Mouse (Mus musculus) T-helper 1 cell (primary cell): ENCODE data around the gene Cemip2.
"Not testable (repeated sequence)": the region's sequence is repeated elsewhere in the genome, so short reads cannot be mapped to it uniquely, and the experiment has no call there.

Experiments
- in situ Hi-C: fragments of 300-600 bp; cut with MboI, MseI; formaldehyde crosslinking; loops from one replicate; pipeline ENCODE4 v1.15.1; 2025; ENCODE audit warnings: high pct_unique_total_duplicates

Cemip2 gene

GRCm38 (mm10) chr19:21862991-21863931 is 85.1 kb downstream of the Cemip2 start:
- in situ Hi-C loops, result loop anchor here (5.0 kb wide), 1 partner anchor 44 kb away; no protein-coding TSS in a partner anchor

- in situ Hi-C loops, result no loop called here
Observed at GRCm38 (mm10) chr19:21865242-21866055, 87.3 kb downstream of the Cemip2 start.

- in situ Hi-C loops, result no loop called here
Observed at GRCm38 (mm10) chr19:21866094-21866493, 88.0 kb downstream of the Cemip2 start.

GRCm38 (mm10) chr19:21866756-21867155 is 88.6 kb downstream of the Cemip2 start:
- in situ Hi-C loops, result not testable (repeated sequence)

- in situ Hi-C loops, result no loop called here
Observed at GRCm38 (mm10) chr19:21868471-21868870, 90.3 kb downstream of the Cemip2 start.

GRCm38 (mm10) chr19:21882110-21882940 is 104.2 kb downstream of the Cemip2 start:
- in situ Hi-C loops, result no loop called here

GRCm38 (mm10) chr19:21883053-21883452 is 104.9 kb downstream of the Cemip2 start:
- in situ Hi-C loops, result no loop called here

- in situ Hi-C loops, result no loop called here
Observed at GRCm38 (mm10) chr19:21883922-21884321, 105.8 kb downstream of the Cemip2 start.

GRCm38 (mm10) chr19:21884385-21884784 is 106.2 kb downstream of the Cemip2 start:
- in situ Hi-C loops, result no loop called here

GRCm38 (mm10) chr19:21886166-21886657 is 108.1 kb downstream of the Cemip2 start:
- in situ Hi-C loops, result no loop called here

- in situ Hi-C loops, result no loop called here
Observed at GRCm38 (mm10) chr19:21890699-21891098, 112.6 kb downstream of the Cemip2 start.

GRCm38 (mm10) chr19:21894792-21895191 is 116.7 kb downstream of the Cemip2 start:
- in situ Hi-C loops, result no loop called here

- in situ Hi-C loops, result no loop called here
Observed at GRCm38 (mm10) chr19:21895540-21895939, 117.4 kb downstream of the Cemip2 start.

- in situ Hi-C loops, result no loop called here
Observed at GRCm38 (mm10) chr19:21897122-21897827, 119.1 kb downstream of the Cemip2 start.

GRCm38 (mm10) chr19:21898015-21898939 is 120.1 kb downstream of the Cemip2 start:
- in situ Hi-C loops, result no loop called here
